Mouse (Mus musculus): Measurements from ENCODE around the gene Sdk2. TPM values are rescaled to one million over a fixed set of nuclear protein-coding genes. Genes with fewer than 3 reads are reported as not detected.

Sdk2 gene
- total and polyA plus RNA-seq, 3 experiments: 0.13 TPM; not detected in 2

DNA sequence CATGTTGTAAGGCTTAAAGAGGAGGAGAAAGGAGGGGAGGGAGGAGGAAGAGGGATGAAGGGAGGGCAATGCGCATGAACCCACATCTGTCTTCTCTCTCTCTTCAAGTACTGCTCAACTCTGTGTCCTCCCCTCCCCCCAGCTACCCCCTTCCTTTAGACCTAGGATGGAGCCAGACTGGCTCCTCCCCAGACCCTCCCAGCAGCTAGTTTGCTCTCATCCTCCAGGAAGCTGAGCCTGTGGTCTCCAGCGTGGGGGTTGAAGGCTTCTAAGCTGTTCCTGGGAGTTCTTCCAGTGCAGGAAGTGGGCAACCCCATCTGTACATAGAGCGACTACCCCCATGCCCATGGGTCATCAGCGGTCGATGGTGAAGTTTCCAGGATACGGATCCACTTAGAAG is 38.8 kb downstream of the Sdk2 start:
- H3K27ac ChIP-seq (ENCODE audit: control insufficient read depth, low read depth, low read length): no peak overlapping the region
- no peaks in the 10 kb centered on the region for H3K4me1 ChIP-seq (ENCODE audit: control insufficient read depth in 1 of 2, insufficient read depth in 2 of 2, low read length in 2 of 2)
- H3K9me3 ChIP-seq (replicated peaks; ENCODE audit: insufficient read depth, low read length): no peaks in the 10 kb centered on the region
- H3K4me3 ChIP-seq (ENCODE audit: control insufficient read depth in 1 of 2, insufficient read depth in 1 of 2, low read depth in 2 of 2, low read length in 2 of 2): no peak overlapping the region
- no peaks in the 10 kb centered on the region for H3K27me3 ChIP-seq (ENCODE audit: control insufficient read depth in 1 of 2, insufficient read depth in 2 of 2, low read length in 2 of 2)
- H3K9ac ChIP-seq (ENCODE audit: control insufficient read depth, low read depth, low read length, poor library complexity, severe bottlenecking): no peak overlapping the region
- no peaks in the 10 kb centered on the region for H3K79me2 ChIP-seq (ENCODE audit: control insufficient read depth, insufficient read depth, low read length, poor library complexity)
- DNase-seq (ENCODE audit: low read depth, low spot score): no peak
- no peak for TF ChIP-seq MAFK (IDR thresholded peaks at IDR 0.05; ENCODE audit: borderline replicate concordance, low read depth, low read length)
- no peak for TF ChIP-seq RAD21 (IDR thresholded peaks at IDR 0.05; ENCODE audit: low read depth, low read length)
- no peak for TF ChIP-seq ZC3H11A (IDR thresholded peaks at IDR 0.05; ENCODE audit: low read depth, low read length)
- TF ChIP-seq BHLHE40 (IDR thresholded peaks at IDR 0.05; ENCODE audit: borderline replicate concordance, low read depth, low read length): no peak
- no peak for TF ChIP-seq USF1 (IDR thresholded peaks at IDR 0.05; ENCODE audit: low read depth, low read length)
- TF ChIP-seq RCOR1 (IDR thresholded peaks at IDR 0.05; ENCODE audit: low read depth, low read length): no peak
- TF ChIP-seq CTCF (IDR thresholded peaks at IDR 0.05 in 2 of 3, conservative IDR thresholded peaks at IDR 0.05 in 1 of 3; ENCODE audit: control insufficient read depth in 1 of 3, insufficient read depth in 1 of 3, low read depth in 2 of 3, low read length in 3 of 3, poor library complexity in 1 of 3, severe bottlenecking in 1 of 3): no peak
- TF ChIP-seq ZNF384 (IDR thresholded peaks at IDR 0.05; ENCODE audit: low read depth, low read length): no peak
- no peak for TF ChIP-seq ETS1 (IDR thresholded peaks at IDR 0.05; ENCODE audit: low read depth, low read length)
- no peak for TF ChIP-seq POLR2A (IDR thresholded peaks at IDR 0.05; ENCODE audit: control insufficient read depth in 1 of 2, insufficient read depth in 1 of 2, low read depth in 1 of 2, low read length in 2 of 2, poor library complexity in 1 of 2)
- no peak for TF ChIP-seq MXI1 (IDR thresholded peaks at IDR 0.05; ENCODE audit: low read depth, low read length)
- no peak for TF ChIP-seq UBTF (IDR thresholded peaks at IDR 0.05; ENCODE audit: borderline replicate concordance, insufficient read depth, low read depth, low read length)
- no peaks in the 10 kb centered on the region for H3K36me3 ChIP-seq (ENCODE audit: control insufficient read depth in 1 of 2, insufficient read depth in 2 of 2, low read length in 2 of 2)

DNA sequence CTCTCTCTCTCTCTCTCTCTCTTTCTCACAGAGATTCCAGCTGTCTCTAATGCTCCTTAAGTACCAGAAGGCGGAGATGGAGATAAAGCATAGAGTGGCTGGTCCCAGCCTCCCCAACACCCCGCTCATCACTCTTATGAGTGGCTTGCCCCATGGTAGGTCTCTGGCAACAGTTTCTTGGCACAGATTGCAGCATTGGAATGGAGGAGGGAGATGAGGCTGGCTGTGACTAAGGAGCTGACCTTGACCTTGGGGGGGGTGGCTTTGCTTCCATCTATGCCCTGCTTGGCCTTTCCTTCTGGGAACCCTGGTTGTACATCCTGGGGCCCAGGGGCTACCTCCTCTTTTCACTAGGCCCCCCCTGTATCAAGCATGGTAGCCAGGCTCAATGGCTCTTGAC is 41.8 kb downstream of the Sdk2 start:
- Histone ChIP-seq H3K27ac (ENCODE audit: control insufficient read depth, low read depth, low read length) (no peak overlapping the region), H3K36me3 (ENCODE audit: control insufficient read depth in 1 of 2, insufficient read depth in 2 of 2, low read length in 2 of 2) (no peaks in the 10 kb centered on the region), H3K27me3 (ENCODE audit: control insufficient read depth in 1 of 2, insufficient read depth in 2 of 2, low read length in 2 of 2) (no peaks in the 10 kb centered on the region), H3K4me3 (ENCODE audit: control insufficient read depth in 1 of 2, insufficient read depth in 1 of 2, low read depth in 2 of 2, low read length in 2 of 2) (no peak overlapping the region), H3K4me1 (ENCODE audit: control insufficient read depth in 1 of 2, insufficient read depth in 2 of 2, low read length in 2 of 2) (no peaks in the 10 kb centered on the region), H3K9ac (ENCODE audit: control insufficient read depth, low read depth, low read length, poor library complexity, severe bottlenecking) (no peak overlapping the region), H3K79me2 (ENCODE audit: control insufficient read depth, insufficient read depth, low read length, poor library complexity) (no peaks in the 10 kb centered on the region), H3K9me3 (replicated peaks; ENCODE audit: insufficient read depth, low read length) (no peaks in the 10 kb centered on the region)
- DNase-seq (ENCODE audit: low read depth, low spot score): no peak
- TF ChIP-seq ZNF384 (IDR thresholded peaks at IDR 0.05; ENCODE audit: low read depth, low read length) (no peak), ETS1 (IDR thresholded peaks at IDR 0.05; ENCODE audit: low read depth, low read length) (no peak), TCF12 (IDR thresholded peaks at IDR 0.05; ENCODE audit: low read depth, low read length) (no peak), KAT2A (conservative IDR thresholded peaks at IDR 0.05; ENCODE audit: low read depth, low read length) (no peak), UBTF (IDR thresholded peaks at IDR 0.05; ENCODE audit: borderline replicate concordance, insufficient read depth, low read depth, low read length) (no peak), ZKSCAN1 (IDR thresholded peaks at IDR 0.05; ENCODE audit: low read depth, low read length) (no peak), GATA1 (IDR thresholded peaks at IDR 0.05; ENCODE audit: low read depth, low read length) (no peak), GABPA (IDR thresholded peaks at IDR 0.05; ENCODE audit: low read depth, low read length) (no peak)
